Mouse (Mus musculus): ENCODE measurements around the gene Myom3.

DNA sequence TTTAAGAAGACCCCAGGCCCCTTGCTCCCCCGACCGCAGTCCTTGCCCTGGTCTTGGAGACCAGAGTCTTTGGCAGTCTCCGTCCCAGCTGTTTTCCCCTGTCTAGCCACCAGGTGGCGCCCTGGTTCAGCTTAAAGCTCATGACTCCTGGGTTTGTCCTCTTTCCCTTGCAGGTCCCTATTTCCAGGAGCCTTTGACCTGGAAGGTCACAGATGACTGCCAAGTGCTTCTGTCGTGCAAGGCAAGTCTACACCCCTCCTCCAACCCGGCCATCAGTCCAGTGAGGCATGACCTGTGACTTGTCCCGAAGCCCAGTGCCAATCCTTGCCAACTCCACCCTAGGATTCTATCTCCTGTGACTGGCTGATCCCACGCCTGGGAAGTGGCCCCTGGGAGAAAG, 42.0 kb downstream of the Myom3 start:
- TF ChIP-seq USF1 (IDR thresholded peaks at IDR 0.05; ENCODE audit: low read depth, low read length) (no peak), MEF2A (IDR thresholded peaks at IDR 0.05; ENCODE audit: extremely low read depth, insufficient replicate concordance, low read depth, low read length, poor library complexity, severe bottlenecking) (no peak), POLR2A (IDR thresholded peaks at IDR 0.05; ENCODE audit: control insufficient read depth in 1 of 2, insufficient read depth in 1 of 2, low read depth in 1 of 2, low read length in 2 of 2, poor library complexity in 1 of 2) (no peak), GATA1 (IDR thresholded peaks at IDR 0.05; ENCODE audit: low read depth, low read length) (no peak), BHLHE40 (IDR thresholded peaks at IDR 0.05; ENCODE audit: borderline replicate concordance, low read depth, low read length) (no peak), SMC3 (IDR thresholded peaks at IDR 0.05; ENCODE audit: low read depth, low read length) (peak; percentile 96), CTCF (IDR thresholded peaks at IDR 0.05 in 2 of 3, conservative IDR thresholded peaks at IDR 0.05 in 1 of 3; ENCODE audit: control insufficient read depth in 1 of 3, insufficient read depth in 1 of 3, low read depth in 2 of 3, low read length in 3 of 3, poor library complexity in 1 of 3, severe bottlenecking in 1 of 3) (peak; percentile 80 to 95 (median 95)), ZC3H11A (IDR thresholded peaks at IDR 0.05; ENCODE audit: low read depth, low read length) (peak; percentile 94), E2F4 (IDR thresholded peaks at IDR 0.05; ENCODE audit: borderline replicate concordance, low read depth, low read length) (no peak), CHD2 (IDR thresholded peaks at IDR 0.05; ENCODE audit: low read length) (no peak), MYC (IDR thresholded peaks at IDR 0.05; ENCODE audit: low read depth, low read length) (no peak), MAX (IDR thresholded peaks at IDR 0.05; ENCODE audit: low read length) (no peak), ZMIZ1 (IDR thresholded peaks at IDR 0.05; ENCODE audit: low read depth, low read length) (no peak)
